Mouse (Mus musculus): ENCODE data around the gene Pp2d1.

DNA sequence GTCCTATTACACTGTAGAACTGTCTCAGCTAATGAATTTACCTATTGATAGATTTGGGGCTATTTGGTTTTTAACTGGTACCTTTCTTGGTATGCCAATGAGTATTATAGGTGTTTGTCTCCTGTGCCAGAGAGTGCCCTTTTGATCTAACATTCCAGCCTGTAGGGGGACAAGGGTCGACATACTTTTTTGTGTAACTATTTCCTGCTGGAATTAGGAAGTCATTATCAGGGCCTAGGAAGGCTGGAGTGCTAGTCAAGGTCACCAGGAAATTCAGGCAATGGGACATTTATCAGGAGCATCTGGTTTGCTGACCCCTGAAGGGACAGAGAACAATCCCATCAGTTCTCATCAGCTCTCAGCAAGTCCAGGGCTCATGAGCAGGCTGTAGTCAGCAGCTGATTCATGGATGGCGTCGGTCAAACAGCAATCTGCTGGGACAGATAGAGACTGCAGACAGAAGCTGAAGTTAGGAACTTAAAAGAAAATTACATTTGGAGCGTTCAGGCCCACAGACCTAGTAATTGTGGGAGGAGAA lies 33.8 kb upstream of the Pp2d1 start:
- no peak for TF ChIP-seq POLR2A (IDR thresholded peaks at IDR 0.05; ENCODE audit: low read depth, low read length)
- TF ChIP-seq CTCF (IDR thresholded peaks at IDR 0.05; ENCODE audit: borderline replicate concordance, insufficient read depth, low read length) = no peak
